Mouse (Mus musculus): ENCODE results near the gene Hexdc.

GRCm38 (mm10) chr11:121220771-121221170 lies 16.5 kb downstream of the Hexdc start:
- TF ChIP-seq CTCF (IDR thresholded peaks at IDR 0.05; ENCODE audit: control insufficient read depth, insufficient read depth, insufficient replicate concordance, low read depth, low read length): no peak
- no peak for TF ChIP-seq POLR2A (IDR thresholded peaks at IDR 0.05; ENCODE audit: control insufficient read depth, low read depth, low read length)

Measured in testis, adult 2 months (tissue).